Mouse (Mus musculus) adrenal gland, postnatal 36 days (tissue): ENCODE data around the gene Rnf2. TPM values are rescaled to one million over a fixed set of nuclear protein-coding genes. Genes with fewer than 3 reads are reported as not detected.
"Not testable (repeated sequence)": the region's sequence is repeated elsewhere in the genome, so short reads cannot be mapped to it uniquely, and the experiment has no call there.

Experiments
- DNase-seq, 2 experiments: peaks; one replicate each; pipeline ENCODE4 v3.0.0; 2021; ENCODE audit warnings: mixed read lengths in 1 of 2
- total RNA-seq, 2 experiments: library from RNA; stranded (reverse); gene quantifications; 2 replicates each; pipeline ENCODE4 v1.2.3; 2021

The Rnf2 gene
- total RNA-seq, 2 experiments from 2014 or later: 65.2 to 79.0 TPM

DNA sequence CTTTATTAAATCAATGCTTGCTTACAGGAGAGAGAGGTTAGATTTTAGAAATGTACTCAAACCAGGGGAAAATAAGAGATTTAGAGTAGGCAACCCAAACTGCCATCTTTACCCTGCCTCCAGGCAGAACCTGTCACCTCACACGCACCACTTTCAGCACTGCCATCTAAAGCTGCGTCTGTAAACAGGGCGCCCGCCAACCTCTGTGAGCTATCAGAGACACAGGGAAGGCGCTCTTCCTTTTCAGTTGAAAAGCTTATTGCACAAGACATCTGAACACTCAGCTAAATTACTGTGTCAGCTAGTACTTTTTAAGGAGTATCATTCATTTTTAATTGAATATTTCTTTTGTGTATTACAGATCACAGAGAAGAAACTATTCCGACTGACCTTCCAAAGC is 10.9 kb downstream of the Rnf2 start:
- DNase-seq: peak in 1 of 2 experiments; percentile 32

DNA sequence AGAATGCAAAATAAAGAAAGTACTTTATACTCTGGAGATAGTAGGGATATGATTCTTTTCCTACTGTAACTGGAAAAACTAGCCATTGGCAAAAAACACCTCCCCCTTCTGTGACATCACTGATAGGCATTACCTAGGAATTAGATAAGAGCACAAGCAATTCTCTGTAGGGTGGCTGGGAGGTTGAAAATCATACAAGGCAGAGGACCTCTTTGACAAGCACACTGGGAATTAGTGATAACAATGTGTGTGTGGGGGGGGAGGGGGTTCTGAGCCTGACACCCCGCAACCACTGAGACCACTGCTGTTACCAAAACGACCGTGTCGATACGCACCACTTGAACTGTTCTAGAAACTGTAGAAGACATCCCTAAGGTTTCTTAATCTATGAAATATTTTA is 16.0 kb downstream of the Rnf2 start:
- DNase-seq: no peak

DNA sequence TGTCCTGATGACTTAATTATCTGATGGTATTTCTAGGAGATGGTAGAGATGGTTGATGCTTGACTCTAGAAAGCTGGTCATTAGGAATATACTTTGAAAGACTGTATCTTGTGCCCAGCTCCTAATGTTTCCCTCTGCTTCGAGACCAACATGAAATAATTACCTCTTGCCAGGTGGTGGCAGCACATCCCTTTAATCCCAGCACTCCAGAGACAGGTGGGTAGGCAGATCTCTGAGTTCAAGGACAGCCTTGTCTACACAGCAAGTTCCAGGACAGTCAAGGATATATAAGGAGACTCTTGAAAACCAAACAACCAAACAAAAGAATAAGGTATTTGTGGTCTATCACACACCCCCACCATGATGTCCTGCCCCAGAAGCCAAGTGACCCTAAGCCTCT is 17.2 kb downstream of the Rnf2 start:
- peak in 1 of 2 experiments; percentile 44 for DNase-seq

DNA sequence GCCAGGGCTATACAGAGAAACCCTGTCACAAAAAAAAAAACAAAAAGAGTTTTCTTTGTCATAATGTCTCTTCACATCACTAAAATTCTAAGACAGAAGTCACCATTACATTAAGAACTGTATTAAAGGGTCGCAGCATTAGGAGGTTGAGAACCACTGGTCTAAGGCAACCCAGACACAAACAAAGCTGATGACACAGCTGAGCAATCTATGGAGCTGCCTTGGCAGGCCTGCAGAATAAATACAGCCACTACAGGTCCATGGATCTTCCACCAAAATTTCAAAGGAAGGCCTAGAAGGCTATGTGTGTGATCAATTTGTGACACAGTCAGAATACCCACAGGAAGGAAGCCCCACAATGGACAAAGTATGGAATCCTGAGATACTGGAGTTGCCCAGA is 18.3 kb downstream of the Rnf2 start:
- DNase-seq: no peak

DNA sequence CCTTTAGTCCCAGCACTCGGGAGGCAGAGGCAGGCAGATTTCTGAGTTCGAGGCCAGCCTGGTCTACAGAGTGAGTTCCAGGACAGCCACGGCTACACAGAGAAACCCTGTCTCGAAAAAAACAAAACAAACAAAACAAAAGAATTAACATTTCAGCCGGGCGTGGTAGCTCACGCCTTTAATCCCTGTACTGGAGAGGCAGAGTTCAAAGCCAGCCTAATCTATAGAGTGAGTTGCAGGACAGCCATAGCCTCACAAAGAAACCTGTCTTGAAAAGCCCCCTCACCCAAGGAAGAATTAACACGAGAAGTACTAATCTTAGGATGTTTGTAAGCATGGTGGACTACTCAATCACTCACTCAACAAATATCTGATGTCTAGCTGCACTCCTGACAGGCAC is 28.4 kb downstream of the Rnf2 start:
- not testable (repeated sequence) for DNase-seq

DNA sequence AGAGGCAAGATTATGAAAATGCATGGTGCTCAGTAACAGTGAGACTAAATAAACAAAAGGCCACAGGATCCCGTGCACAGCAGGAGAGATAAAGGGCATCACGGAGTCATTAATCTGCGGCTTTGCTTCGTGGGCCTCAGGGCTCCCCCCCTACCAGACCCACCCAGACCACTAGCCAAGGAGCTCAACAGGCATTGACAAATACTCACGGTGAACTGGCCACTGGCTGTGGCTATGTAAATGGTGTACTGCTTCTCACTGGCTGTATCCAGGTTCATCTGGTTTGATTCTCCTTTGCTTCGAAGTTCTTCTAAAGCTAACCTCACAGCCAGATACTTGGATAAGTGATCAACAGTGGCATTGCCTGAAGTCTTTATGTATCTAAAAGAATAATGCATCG is 29.3 kb downstream of the Rnf2 start:
- DNase-seq: no peak

DNA sequence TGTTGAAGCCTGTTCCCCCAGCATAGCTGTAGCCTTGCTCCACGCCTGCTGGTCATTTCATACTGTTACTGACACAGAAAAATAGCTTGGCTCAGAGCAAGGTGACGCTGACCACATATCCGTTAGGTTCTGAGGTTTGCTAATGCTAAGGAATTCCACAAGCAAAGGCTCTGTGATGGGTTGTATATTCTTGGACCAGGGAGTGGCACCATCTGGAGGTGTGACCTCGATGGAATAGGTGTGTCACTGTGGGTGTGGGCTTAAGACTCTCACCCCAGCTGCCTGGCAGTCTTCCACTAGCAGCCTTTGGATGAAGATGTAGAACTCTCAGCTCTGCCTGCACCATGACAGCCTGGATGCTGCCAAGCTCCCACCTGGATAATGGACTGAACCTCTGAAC is 34.2 kb downstream of the Rnf2 start:
- DNase-seq: no peak

DNA sequence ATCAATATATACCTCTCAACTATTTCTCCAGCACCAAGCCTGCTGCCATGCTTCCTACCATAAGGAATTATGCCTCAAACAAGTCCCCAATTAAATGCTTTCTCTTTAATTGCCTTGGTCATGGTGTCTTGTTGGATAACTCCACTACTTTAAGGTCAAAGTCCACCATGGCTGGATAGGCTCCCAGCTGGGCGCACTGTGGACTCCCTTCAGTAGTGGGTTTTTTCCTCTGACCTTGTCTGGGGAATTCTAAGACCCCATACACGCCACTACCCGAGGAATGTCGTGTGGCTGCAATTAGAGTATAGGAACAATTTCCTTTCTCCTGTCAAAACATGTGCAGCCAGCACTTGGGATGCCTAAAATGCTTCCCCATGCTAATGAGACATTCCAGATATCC is 35.8 kb downstream of the Rnf2 start:
- DNase-seq: no peak

DNA sequence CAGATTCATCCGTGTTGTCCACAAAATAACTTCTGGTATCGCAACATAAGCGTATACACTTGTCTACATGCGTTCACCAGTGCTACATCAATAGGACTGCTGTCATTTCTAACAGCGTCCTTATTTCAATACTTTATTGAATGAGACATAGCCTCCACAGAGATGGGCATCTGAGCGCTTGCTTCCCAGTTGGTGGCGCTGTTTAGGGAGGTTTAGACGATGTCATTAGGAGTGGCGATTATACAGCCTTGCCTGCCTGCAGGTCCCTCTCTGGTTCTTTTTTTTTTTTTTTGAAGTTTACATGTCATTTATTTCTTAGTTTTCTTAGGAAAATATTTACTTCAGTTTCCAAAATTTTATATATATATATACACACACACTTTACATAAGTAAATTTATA is 39.5 kb downstream of the Rnf2 start:
- peak; percentile 10 to 24 for DNase-seq

DNA sequence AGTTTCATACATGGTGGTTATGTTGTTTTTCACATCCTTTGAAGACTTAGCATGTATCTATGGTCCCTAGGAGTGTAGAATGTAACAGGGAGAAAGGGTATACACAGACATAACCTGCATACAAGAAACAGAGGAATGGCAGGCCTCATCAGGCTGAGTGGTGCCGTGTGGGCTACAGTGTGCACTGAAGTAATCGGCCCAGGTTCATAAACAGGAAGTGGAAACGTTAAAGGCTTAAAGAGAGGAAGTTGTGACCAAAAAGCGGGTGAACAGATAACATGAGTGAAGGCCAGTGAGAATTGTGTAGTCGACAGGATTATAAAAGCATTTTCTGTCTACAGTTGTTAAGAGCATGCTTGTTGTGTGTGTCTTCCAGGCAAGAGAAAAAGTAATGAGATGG is 43.7 kb downstream of the Rnf2 start:
- DNase-seq: no peak

DNA sequence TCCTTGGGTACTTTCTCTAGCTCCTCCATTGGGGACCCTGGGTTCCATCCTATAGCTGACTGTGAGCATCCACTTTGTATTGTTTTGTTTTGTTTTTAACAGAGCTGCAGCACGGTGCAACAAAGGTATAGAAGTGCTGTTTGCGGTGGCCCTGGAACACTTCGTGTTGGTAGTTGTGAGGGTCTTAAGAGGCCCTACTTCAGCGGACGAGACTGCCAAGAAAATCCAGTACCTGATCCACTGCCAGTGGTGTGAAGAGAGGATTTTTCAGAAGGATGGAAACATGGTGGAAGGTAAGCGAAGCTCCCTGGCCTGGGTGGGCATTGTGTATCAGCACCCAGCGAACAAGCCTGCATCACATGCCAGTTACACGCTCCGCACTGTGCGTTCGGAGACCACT is 48.8 kb downstream of the Rnf2 start:
- no peak for DNase-seq

DNA sequence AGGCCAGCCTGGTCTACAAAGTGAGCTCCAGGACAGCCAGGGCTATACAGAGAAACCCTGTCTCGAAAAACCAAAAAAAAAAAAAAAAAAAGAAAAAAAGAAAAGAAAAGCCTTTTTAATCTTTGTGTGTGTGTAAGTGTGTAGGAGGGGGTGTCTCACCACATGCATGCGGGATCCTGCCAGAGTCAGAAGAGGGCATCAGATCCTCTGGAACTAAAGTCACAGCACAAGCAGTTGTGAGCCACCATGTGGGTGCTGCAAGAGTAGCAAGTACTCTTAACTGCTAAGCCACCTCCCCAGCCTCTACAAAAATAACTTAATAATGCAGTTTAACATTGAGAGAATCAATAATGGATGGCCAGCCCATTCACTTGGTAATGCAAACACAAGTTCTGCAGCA is 49.9 kb downstream of the Rnf2 start:
- DNase-seq: no peak

DNA sequence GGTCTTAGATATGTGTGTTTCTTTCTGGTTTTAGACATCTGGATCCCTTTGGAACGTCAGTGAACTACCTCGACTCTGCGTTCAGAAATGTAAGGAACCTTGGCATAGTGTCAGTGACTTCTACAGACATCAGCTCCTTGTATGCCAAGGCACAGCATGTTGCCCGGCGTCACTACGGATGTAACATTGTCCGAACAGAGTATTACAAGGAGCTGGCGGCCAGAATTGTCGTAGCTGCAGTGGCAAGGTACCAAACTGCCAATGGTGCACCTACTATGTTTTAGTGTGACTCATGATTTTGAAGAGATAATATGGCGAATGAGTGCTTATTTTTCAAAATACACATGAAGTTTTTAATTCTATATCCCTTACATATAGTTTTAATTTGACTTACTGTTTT is 50.9 kb downstream of the Rnf2 start:
- no peak for DNase-seq

DNA sequence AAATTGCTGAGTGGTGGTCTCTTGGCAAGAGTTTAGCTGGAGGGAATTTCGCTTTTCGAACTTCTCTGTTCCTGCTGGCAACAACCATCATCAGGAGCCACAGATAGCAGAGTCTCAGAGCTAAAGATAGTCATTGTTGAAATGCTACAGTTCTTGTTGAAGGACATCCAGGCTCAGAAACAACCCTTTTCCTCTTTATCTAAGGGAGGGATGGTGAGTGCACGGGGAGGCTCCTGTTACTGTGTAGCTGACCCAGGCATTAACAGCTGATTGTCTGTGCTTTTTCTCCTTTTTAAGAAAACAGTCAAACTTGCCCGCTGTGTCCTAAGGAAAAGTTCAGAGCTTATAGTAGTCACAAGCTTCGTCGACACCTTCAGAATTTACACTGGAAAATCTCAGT is 65.3 kb downstream of the Rnf2 start:
- no peak for DNase-seq

DNA sequence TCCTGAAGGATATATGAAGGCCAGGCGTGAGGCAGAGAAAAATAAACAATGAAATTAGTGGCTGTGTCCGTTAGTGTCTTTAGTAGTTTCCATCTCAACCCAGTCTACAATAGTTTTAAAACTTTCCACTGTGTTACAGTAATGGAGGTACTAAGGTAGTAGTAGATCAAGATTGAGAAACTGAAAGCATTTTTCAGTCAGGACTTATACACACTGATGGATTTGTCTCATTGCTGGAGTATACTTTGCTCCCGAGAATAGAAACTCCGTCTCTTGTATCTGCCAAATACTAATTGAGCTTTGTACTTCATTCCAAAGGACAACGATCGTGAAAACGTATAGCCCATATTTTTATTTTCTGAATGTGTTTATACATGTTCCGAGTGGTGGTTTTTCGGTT is 71.4 kb downstream of the Rnf2 start:
- no peak for DNase-seq

DNA sequence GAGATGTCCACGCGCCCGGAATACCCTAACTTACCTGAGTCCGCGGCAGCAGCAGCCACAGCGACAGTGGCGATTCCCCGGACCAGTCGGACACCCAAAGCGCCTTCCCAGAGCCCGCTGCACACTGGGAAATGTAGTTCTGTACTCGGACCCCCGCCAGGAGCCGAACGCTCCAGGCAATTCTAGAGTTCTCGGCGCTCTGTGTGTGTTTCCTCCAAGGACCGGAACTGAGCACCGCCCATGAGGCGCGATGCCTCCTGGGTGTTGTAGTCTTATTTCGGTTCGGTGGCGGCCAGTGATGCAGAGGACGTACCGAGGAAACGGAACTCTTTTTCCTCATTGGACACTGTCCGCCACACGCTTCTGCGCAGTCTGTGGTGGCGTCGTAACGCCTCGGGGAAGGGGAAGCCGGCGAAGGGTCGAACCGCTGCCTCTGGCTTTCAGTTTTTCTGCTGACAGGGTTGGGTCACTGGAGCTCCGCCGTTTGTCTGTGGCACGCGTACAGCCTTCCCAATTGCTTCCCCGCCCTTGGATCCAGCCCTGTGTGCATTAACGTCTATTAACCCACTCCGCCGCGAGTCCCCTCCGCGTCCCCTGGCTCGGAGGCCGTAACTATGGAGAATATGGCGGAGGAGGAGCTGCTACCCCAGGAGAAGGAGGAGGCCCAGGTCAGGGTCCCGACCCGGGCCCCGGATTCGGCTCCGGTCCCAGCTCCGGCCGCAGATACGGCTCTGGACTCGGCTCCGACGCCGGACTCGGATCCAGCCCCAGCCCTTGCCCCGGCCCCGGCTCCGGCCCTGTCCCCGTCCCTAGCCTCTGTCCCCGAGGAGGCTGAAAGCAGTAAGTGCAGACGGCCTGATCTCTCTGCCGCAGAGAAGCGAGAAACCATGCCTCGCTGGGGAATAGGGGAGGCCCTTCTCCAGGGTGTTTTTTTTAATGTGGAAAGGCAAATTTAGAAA is 72.2 kb downstream of the Rnf2 start, which contains the start of the genes Swt1 and Trmt1l:
Gene Swt1, minus strand, starts transcription at position 193 of the 959 bp plus-strand sequence.
Gene Trmt1l, plus strand, starts transcription at position 280 of the 959 bp plus-strand sequence.
- DNase-seq: peak; percentile 97

DNA sequence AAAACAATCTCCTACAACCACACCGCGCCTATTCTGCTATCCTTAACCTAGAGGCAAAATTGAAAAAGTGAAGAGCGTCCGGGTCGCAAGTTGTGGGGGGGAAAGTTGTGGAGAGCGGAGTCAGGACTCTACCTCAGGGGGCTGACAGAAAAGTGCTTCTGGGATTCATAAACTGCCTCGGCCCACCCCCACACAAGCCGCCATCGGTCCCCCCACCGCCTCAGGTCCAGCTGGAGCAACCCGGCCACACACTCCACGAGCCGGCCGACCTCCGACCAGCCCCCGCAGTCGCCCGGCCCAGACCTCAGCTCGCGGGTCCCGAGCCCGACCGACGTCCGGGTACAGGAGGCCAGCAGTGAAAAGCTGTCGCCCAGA is 72.9 kb downstream of the Rnf2 start:
- no peak for DNase-seq

DNA sequence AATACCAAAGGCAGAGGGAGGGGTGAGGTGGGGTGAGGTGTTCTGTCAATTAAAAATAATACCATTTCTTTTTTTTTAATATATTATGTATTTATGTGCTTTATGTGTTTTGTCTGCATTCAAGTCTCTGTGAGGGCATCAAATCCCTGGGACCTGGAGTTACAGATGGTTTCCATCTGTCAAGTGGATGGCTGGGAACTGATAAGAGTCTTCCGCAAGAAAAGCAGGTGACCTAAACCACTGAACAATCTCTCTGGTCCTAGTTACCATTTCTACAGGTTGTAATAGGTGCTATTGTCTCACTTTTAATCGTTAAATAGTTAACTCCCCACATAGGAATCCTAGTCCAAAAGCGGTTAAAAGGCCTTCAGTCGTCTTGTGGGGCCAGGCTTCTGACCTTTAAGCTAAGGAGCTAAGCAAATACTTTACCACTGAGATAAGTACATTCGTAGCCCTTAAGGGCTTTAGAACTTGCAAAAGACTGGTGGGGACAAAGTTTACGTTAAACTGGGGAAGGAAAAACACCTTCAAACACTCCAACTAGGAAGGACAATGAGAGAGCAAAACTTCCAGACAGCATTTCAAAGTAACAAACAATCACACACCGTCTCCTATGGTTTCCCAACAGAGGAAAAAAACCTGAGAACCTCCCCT is 73.7 kb downstream of the Rnf2 start:
- DNase-seq: no peak

DNA sequence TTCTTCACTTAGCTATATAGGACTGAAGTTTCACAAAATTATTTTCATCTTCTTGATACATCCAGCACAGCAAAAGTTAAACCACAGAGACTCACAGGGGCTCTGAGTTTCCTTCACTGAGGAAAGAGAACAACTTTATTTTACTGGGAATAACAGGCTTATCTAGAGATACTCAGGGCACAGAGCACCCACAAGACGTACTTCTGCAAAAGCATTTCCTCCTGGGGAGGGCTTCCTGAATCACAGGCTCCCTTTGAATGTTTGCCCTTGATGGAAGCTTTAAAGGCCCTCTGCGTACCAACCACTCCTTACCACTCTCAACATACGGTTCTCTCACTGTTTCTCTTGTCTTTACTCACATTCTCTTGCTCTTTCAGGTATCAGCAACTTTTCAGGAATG is 78.6 kb downstream of the Rnf2 start:
- no peak for DNase-seq

DNA sequence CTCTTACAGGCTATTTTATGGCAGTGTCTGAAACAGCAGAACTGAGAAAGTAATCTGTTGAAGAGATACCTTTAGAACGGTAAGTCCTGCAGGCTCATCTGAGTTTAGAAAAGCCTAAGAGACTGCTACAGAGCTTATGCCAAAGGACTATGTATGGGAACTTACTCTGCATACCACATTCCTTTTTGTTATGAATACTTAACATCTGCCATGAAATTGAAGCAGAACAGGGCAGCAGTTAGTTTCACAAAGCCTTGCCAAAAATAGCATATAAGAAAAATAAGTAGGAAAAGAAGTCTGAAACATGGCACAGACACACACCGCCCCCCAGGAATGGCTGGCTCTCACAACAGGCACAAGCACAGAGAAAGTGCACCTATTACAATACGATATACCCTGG is 90.9 kb downstream of the Rnf2 start:
- no peak for DNase-seq
